Mouse (Mus musculus): ENCODE data around the gene Acads. TPM values are rescaled to one million over a fixed set of nuclear protein-coding genes. Genes with fewer than 3 reads are reported as not detected.

Acads gene
- polyA plus RNA-seq, 1 experiment from 2014 or later: 54.2 TPM

DNA sequence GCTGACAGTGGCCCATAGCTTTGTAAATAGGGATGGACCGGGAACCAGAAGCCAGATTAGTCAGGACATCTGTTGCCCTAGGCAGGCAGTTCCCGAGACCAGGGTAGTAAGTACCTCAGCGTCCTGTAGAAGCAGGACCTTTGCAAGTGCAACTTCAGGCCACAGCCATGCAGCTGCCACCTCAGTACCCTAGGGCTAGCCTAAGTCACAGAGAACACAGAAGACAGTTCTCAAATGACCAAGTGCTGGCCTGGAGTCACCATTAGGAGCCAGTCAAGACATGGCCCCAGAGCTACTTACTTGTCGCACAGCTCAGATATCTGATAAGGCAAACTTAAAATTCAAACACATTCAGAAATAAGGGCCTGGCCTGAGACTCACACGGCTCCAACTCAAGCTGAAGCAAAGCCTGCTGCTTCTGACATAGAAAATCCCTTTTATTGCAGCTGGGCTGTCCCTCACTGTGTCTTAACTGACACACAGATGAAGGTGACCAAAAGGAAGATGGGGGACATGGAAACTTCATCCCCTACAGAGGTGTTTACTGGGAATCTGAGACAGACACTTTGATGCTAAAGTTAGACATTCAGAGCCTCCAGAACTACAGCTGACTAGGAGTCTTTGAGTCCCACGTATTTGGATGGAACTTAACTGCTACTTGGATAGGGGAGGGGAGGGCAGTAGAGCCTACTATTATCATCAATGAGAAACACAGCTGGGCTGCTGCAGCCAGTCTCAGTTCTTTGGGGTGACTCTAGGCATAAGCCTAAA lies 27.0 kb upstream of the Acads start:
- H3K36me3 ChIP-seq (ENCODE audit: control insufficient read depth, insufficient read depth): peaks cover 35% of the 10 kb centered on the region
- H3K9me3 ChIP-seq (replicated peaks; ENCODE audit: control insufficient read depth, low read length): no peaks in the 10 kb centered on the region
- H3K27me3 ChIP-seq (ENCODE audit: control insufficient read depth, insufficient read depth, low read depth, low read length): no peaks in the 10 kb centered on the region
- 65% methylated on average over 6 of the region's 6 CpGs for WGBS (ENCODE audit: insufficient replicate concordance)
- H3K4me2 ChIP-seq (ENCODE audit: low read depth, low read length): no peak overlapping the region
- H3K9ac ChIP-seq (ENCODE audit: low read depth, low read length): no peak overlapping the region
- no peak for ATAC-seq (ENCODE audit: low read depth)
- H3K4me3 ChIP-seq (ENCODE audit: low read depth, low read length): no peak overlapping the region
- H3K4me1 ChIP-seq (ENCODE audit: control insufficient read depth, low read depth, low read length): no peaks in the 10 kb centered on the region; the same call in 1 of the 2 replicates
- no peak overlapping the region for H3K27ac ChIP-seq (ENCODE audit: low read length)

DNA sequence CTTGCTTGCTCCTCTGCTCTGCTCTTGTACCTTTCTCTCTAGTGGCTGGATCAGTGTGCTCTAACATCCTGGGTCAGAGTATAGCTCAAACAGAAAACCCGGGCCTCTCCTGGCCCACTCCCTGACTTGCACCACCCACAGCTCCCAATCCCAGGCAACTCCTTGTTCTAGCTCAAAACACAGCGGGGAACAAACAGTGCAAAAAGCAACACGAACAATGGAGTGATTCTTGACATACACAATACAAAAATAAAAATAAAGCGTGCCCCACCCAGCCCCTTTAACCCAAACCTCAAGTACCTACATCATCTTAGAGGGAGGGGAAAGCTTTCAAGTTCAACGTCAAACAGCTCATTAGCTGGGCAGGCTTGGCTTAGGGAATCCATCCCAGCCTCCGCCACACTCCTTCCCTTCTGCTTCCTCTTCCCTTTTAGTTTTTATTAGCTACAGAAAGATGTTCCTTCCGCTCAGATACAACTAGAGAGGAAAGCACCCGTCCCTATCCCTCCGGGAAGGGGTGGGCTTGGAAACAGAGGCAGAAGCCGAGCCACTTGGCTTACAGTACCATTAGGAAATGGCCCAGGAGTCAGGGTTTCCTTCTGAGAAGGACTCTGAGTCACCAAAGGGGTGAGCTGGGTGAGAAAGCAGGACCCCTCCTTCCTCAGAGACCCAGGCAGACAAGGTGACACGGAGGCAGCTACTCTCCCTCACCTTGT lies 26.3 kb upstream of the Acads start:
- Histone ChIP-seq H3K9ac (ENCODE audit: low read depth, low read length) (no peak overlapping the region), H3K27ac (ENCODE audit: low read length) (no peak overlapping the region), H3K4me1 (ENCODE audit: control insufficient read depth, low read depth, low read length) (no peaks in the 10 kb centered on the region), H3K4me2 (ENCODE audit: low read depth, low read length) (no peak overlapping the region), H3K9me3 (replicated peaks; ENCODE audit: control insufficient read depth, low read length) (no peaks in the 10 kb centered on the region), H3K4me3 (ENCODE audit: low read depth, low read length) (no peak overlapping the region), H3K27me3 (ENCODE audit: control insufficient read depth, insufficient read depth, low read depth, low read length) (no peaks in the 10 kb centered on the region), H3K36me3 (ENCODE audit: control insufficient read depth, insufficient read depth) (peaks cover 31% of the 10 kb centered on the region)
- 74% methylated on average over 11 of the region's 11 CpGs for WGBS (ENCODE audit: insufficient replicate concordance)
- ATAC-seq (ENCODE audit: low read depth): no peak

DNA sequence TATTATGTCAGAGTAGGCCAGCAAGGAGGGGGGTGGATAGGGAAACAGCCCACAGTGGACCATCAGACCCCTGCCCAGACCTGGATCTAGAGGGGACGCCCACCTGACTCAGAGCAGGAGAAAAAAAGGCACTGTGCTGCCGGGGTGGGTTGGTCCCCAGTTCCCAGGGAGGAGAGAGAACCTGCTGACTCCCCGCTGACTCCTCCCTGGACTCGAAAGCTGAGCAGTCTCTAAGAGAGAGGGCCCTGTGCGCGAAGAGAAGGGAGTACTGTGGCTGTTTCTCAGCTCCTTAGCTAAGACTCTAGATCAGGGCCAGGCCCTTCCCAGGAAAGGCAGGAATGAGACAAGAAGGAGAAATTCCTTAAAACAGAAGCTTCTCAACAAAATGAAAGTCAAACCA lies 25.3 kb upstream of the Acads start:
- Histone ChIP-seq H3K4me2 (ENCODE audit: low read depth, low read length) (no peak overlapping the region), H3K27me3 (ENCODE audit: control insufficient read depth, insufficient read depth, low read depth, low read length) (no peaks in the 10 kb centered on the region), H3K36me3 (ENCODE audit: control insufficient read depth, insufficient read depth) (peaks cover 21% of the 10 kb centered on the region), H3K9me3 (replicated peaks; ENCODE audit: control insufficient read depth, low read length) (no peaks in the 10 kb centered on the region), H3K4me3 (ENCODE audit: low read depth, low read length) (no peak overlapping the region), H3K27ac (ENCODE audit: low read length) (no peak overlapping the region), H3K4me1 (ENCODE audit: control insufficient read depth, low read depth, low read length) (no peaks in the 10 kb centered on the region), H3K9ac (ENCODE audit: low read depth, low read length) (no peak overlapping the region)
- no peak for ATAC-seq (ENCODE audit: low read depth)
- 66% methylated on average over 6 of the region's 6 CpGs for WGBS (ENCODE audit: insufficient replicate concordance)

DNA sequence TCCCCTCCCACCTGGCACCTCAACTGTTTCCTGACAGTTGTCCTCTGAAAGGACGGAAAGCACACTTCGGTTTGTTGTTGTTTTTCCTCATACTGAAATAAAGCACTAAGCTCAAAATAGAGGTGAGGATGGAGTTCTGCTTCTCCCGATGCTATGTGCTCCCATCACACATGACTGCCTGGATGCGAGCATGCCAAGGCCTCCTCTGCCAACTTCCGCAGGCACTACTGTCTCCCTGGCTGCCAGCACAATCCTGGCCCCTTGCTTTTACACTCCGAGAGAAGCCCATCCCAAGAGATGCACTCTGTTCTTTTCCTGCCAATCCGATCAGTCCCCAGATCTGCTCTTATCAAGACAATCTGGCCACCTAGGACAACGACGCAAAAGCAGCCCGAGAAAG lies 24.4 kb upstream of the Acads start:
- WGBS (ENCODE audit: insufficient replicate concordance): 74% methylated on average over 10 of the region's 10 CpGs
- no peaks in the 10 kb centered on the region for H3K9me3 ChIP-seq (replicated peaks; ENCODE audit: control insufficient read depth, low read length)
- ATAC-seq (ENCODE audit: low read depth): no peak
- H3K27ac ChIP-seq (ENCODE audit: low read length): no peak overlapping the region
- no peaks in the 10 kb centered on the region for H3K4me1 ChIP-seq (ENCODE audit: control insufficient read depth, low read depth, low read length)
- H3K9ac ChIP-seq (ENCODE audit: low read depth, low read length): no peak overlapping the region
- H3K4me2 ChIP-seq (ENCODE audit: low read depth, low read length): no peak overlapping the region
- no peaks in the 10 kb centered on the region for H3K27me3 ChIP-seq (ENCODE audit: control insufficient read depth, insufficient read depth, low read depth, low read length)
- peaks cover 17% of the 10 kb centered on the region for H3K36me3 ChIP-seq (ENCODE audit: control insufficient read depth, insufficient read depth)
- no peak overlapping the region for H3K4me3 ChIP-seq (ENCODE audit: low read depth, low read length)

DNA sequence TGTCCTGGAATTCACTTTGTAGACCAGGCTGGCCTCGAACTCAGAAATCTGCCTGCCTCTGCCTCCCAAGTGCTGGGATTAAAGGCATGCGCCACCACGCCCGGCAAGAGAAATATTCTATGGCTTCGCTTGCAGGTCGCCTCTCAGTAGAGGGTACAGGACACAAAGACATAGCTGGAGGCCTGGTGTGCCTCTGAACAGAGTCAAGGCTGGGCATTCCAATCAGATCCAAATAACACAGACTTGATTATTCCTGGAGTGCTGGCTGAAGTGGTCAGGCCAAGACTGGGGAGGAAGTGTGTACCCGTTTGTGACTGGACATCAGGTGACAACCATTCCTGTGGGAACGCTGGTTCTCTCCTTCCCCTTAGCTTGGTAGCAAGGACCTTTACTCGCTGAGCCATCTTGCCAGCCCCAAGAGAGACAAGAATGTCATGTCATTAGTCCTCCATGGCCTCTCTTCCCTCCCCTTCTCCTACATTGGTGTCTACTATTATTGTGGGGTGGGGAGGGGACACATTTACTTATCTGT lies 23.1 kb upstream of the Acads start:
- Histone ChIP-seq H3K9ac (ENCODE audit: low read depth, low read length) (no peak overlapping the region), H3K4me1 (ENCODE audit: control insufficient read depth, low read depth, low read length) (no peaks in the 10 kb centered on the region), H3K36me3 (ENCODE audit: control insufficient read depth, insufficient read depth) (peaks cover 5% of the 10 kb centered on the region), H3K4me2 (ENCODE audit: low read depth, low read length) (no peak overlapping the region), H3K27ac (ENCODE audit: low read length) (no peak overlapping the region), H3K9me3 (replicated peaks; ENCODE audit: control insufficient read depth, low read length) (no peaks in the 10 kb centered on the region), H3K27me3 (ENCODE audit: control insufficient read depth, insufficient read depth, low read depth, low read length) (no peaks in the 10 kb centered on the region; the same call in 1 of the 2 replicates), H3K4me3 (ENCODE audit: low read depth, low read length) (no peak overlapping the region)
- ATAC-seq (ENCODE audit: low read depth): no peak
- 79% methylated on average over 9 of the region's 9 CpGs for WGBS (ENCODE audit: insufficient replicate concordance)

DNA sequence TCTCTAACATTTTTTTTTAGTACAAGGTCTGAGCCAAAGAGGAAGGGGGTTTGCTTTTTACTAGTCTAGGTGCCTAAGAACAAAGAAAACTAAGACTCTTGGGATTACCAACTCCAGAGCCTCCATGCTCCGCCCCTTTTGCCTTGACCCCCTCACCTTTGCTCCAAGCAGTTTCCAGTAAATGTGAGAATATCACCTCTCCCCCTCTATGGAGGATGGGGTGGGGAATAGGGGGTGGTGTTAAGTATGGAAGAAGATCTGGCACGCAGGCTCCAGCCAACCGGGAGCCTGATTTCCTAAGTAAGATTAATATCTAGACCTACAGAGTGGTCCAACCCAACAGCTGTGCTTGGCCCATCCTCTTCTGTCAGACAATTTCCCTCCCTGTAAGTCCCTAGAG lies 21.6 kb upstream of the Acads start:
- Histone ChIP-seq H3K4me3 (ENCODE audit: low read depth, low read length) (no peak overlapping the region), H3K27me3 (ENCODE audit: control insufficient read depth, insufficient read depth, low read depth, low read length) (no peaks in the 10 kb centered on the region; the same call in none of the 2 replicates), H3K4me1 (ENCODE audit: control insufficient read depth, low read depth, low read length) (no peaks in the 10 kb centered on the region), H3K9ac (ENCODE audit: low read depth, low read length) (no peak overlapping the region), H3K9me3 (replicated peaks; ENCODE audit: control insufficient read depth, low read length) (no peaks in the 10 kb centered on the region), H3K36me3 (ENCODE audit: control insufficient read depth, insufficient read depth) (no peaks in the 10 kb centered on the region; the same call in 1 of the 2 replicates), H3K4me2 (ENCODE audit: low read depth, low read length) (no peak overlapping the region), H3K27ac (ENCODE audit: low read length) (no peak overlapping the region)
- 49% methylated on average over 3 of the region's 3 CpGs for WGBS (ENCODE audit: insufficient replicate concordance)
- ATAC-seq (ENCODE audit: low read depth): no peak

DNA sequence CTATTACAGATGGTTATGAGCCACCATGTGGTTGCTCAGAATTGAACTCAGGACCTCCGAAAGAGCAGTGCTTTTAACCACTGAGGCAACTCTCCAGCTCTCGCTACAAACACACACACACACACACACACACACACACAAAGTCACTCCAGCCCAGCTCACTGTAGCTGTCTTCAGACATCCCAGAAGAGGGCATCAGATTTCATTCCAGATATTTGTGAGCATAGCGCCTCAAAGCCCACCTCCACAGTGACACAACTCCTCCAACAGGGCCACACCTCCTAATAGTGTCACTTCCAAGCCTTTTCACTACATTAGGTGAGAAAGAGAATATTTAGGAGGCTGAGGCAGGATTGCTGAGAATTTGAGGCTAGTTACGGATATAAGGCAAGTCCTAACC lies 20.0 kb upstream of the Acads start:
- WGBS (ENCODE audit: insufficient replicate concordance): 60% methylated on average over 4 of the region's 4 CpGs

DNA sequence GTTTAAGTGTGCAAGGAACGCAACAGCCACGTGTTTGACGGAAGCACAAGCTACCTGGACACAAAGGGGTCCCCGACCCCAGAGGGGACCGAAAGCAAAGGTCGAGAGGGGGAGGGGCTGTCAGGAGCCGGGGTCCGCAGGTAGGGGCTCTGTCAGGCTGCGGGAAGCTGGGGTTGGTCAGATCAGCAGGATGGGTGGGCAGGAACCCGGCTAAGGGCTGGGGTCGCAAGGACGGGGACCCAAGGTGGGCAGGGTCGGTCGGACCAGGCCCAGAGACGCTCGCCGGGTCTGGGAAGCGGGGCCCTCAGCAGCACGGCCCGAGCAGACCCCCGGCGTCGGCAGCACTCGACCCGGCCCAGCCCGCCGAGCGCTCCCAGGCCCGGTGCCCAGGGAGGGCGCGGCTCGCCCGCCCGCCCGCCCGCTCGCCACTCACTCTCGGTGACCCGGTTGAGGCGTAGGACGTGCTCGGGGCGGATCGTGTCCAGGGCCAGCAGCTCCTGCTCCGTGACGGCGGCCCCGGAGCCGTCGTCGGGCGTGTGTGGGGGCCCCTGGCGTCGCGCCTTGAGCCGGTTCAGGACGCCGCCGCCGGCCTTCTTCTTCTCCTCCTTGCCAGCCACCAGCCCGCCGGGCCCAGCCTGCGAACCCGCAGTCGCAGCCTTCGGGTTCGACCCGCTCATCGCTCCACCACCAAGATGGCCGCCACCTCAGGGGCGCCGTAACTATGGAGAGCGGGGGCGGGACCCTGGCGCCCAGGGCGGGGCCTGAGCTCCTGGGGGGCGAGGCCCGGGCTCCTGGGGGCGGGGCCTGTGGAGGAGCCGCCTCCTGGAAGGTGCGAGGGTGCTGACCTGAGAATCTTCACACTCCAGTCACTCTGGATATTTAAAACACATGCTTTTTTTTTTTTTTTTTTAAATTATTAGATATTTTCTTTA lies 15.4 kb upstream of the Acads start, which contains the start of gene Unc119b:
Gene Unc119b (minus strand): TSS at position 742 of the 932 bp plus-strand sequence.
- no peaks in the 10 kb centered on the region for H3K36me3 ChIP-seq (ENCODE audit: control insufficient read depth, insufficient read depth)
- H3K4me2 ChIP-seq (ENCODE audit: low read depth, low read length): peak within 1 kb of the TSS; percentile 93
- H3K9me3 ChIP-seq (replicated peaks; ENCODE audit: control insufficient read depth, low read length): no peaks in the 10 kb centered on the region
- H3K4me3 ChIP-seq (ENCODE audit: low read depth, low read length): peak within 1 kb of the TSS; percentile 79
- peak within 1 kb of the TSS; percentile 74 for H3K9ac ChIP-seq (ENCODE audit: low read depth, low read length)
- peak; percentile 95 for ATAC-seq (ENCODE audit: low read depth)
- peaks cover 8% of the 10 kb centered on the region for H3K4me1 ChIP-seq (ENCODE audit: control insufficient read depth, low read depth, low read length)
- peak within 1 kb of the TSS; percentile 14; the same call in 1 of the 2 replicates for H3K27ac ChIP-seq (ENCODE audit: low read length)
- WGBS (ENCODE audit: insufficient replicate concordance): under 1% methylated on average over 72 of the region's 81 CpGs
- H3K27me3 ChIP-seq (ENCODE audit: control insufficient read depth, insufficient read depth, low read depth, low read length): no peaks in the 10 kb centered on the region; the same call in none of the 2 replicates

More for the DNA sequence above, 20.0 kb upstream of the Acads start:
- no peak overlapping the region for H3K4me3 ChIP-seq (ENCODE audit: low read depth, low read length)
- no peak overlapping the region for H3K4me2 ChIP-seq (ENCODE audit: low read depth, low read length)
- H3K27ac ChIP-seq (ENCODE audit: low read length): no peak overlapping the region
- H3K36me3 ChIP-seq (ENCODE audit: control insufficient read depth, insufficient read depth): no peaks in the 10 kb centered on the region
- H3K9ac ChIP-seq (ENCODE audit: low read depth, low read length): no peak overlapping the region
- peaks cover 2% of the 10 kb centered on the region; the same call in 1 of the 2 replicates for H3K4me1 ChIP-seq (ENCODE audit: control insufficient read depth, low read depth, low read length)
- no peaks in the 10 kb centered on the region; the same call in none of the 2 replicates for H3K27me3 ChIP-seq (ENCODE audit: control insufficient read depth, insufficient read depth, low read depth, low read length)
- no peaks in the 10 kb centered on the region for H3K9me3 ChIP-seq (replicated peaks; ENCODE audit: control insufficient read depth, low read length)
- ATAC-seq (ENCODE audit: low read depth): no peak
